Mouse (Mus musculus) lung, adult 2 months (tissue): Measurements from ENCODE around the gene Frem3.

Source experiments
- CTCF ChIP-seq: fragments of 200-500 bp; IDR thresholded peaks from 2 replicates; pipeline ENCODE4 v1.5.1; 2011; ENCODE audit warnings: mild to moderate bottlenecking, low read length, control low read depth; ENCODE audit not compliant: insufficient read depth
- POLR2A ChIP-seq: fragments of 200-500 bp; IDR thresholded peaks from 2 replicates; pipeline ENCODE4 v1.6.1; 2011; ENCODE audit warnings: low read depth, mild to moderate bottlenecking, control low read depth, low read length, borderline replicate concordance; ENCODE audit errors: extremely low read depth

DNA sequence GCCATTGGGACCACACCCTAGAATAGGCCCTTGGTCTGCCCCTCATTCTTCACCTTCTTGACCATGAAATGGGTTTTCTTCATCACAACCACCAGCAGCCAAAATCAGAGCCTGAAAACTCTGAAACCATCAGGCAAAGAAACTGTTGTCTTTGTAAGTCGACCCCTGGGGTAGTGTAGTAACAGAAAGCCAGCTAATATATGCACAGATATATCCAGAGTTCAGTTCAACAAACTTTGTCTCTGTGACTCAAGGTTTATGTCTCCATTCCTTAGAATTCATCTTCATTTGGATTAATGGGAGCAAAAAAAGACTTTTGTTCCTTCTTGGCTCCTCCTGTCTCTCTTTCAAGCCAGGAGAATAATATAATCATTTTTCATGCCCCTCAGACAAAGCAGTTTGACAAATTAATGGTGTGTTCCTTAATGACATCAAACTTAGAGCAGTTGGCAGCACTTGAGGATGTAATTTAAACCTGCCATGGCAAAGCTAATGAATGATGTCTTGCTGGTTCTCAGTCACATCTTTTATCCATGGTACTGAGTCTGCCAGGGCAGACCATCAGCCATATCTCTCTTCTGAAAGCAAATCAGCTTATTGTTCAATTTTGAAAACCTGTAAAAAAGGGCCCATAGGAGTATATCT is 38.3 kb upstream of the Frem3 start:
- TF ChIP-seq CTCF (no peak), POLR2A (no peak)
